19 mouse cellular contexts compared by ENCODE assay signal in the genomic region with DNA sequence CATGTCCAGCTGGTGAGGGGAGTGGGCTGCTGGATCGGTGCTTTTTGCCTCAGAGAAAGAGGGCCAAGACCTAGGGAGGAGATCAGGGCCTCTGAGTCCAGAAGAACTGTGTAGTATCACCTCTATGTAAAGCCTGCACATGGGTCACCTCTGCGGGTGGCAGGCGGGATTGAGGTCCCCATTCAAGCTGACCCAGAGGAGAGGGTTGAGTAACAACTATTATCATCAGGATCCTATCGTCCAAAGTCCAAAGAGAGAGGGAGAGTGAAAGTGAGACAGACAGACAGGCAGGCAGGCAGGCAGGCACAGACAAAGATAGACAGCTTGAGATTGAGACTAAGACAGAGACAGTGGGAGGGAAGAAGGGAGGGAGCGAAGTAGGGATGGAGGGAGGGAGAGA. TPM values are rescaled to one million over a fixed set of nuclear protein-coding genes. Genes with fewer than 3 reads are reported as not detected.
"Had no signal": no experiment of that assay in that cellular context is flagged by ENCODE, and none has a peak within 500 bp of the region (broad histone marks: within the 10 kb centered on the region; RNA-seq: fewer than 3 reads in every experiment).

No protein-coding gene starts in this region.

- H3K9me3 ChIP-seq: limb, embryonic 15.5 days; neural tube, embryonic 15.5 days had no signal

- ATAC-seq: hindbrain, postnatal 0 days; lung, postnatal 0 days had no signal

- H3K4me3 ChIP-seq: limb, embryonic 15.5 days; myocyte; neural tube, embryonic 15.5 days had no signal

- H3K9ac ChIP-seq: limb, embryonic 15.5 days; neural tube, embryonic 15.5 days had no signal

- H3K27ac ChIP-seq: hindbrain, postnatal 0 days; limb, embryonic 15.5 days; neural tube, embryonic 15.5 days had no signal

- H3K4me1 ChIP-seq: neural tube, embryonic 15.5 days had no signal

- H3K36me3 ChIP-seq: limb, embryonic 15.5 days; neural tube, embryonic 15.5 days had no signal

- DNase-seq: layer of hippocampus, adult 9-11 months; layer of hippocampus, postnatal 36 days; lung, adult 2 months; lung, postnatal 36 days; midbrain, embryonic 14.5 days; right cerebral cortex, adult 18-20 months; right cerebral cortex, postnatal 25 days; thymus, postnatal 36 days had no signal

- H3K4me2 ChIP-seq: limb, embryonic 15.5 days; neural tube, embryonic 15.5 days had no signal

RNA-seq across cellular contexts. Expression of a gene that starts 0.4 kb away (rescaled TPM):
- polyA plus RNA-seq: hindbrain, postnatal 0 days; intestine, embryonic 14.5 days; limb, embryonic 11.5 days; limb, embryonic 15.5 days; midbrain, embryonic 14.5 days; myocyte; neural tube, embryonic 11.5 days; neural tube, embryonic 15.5 days; small intestine, adult 2 months; stomach, embryonic 16.5 days had no signal

RNA-seq across cellular contexts. Expression of a gene that starts 19.2 kb away (rescaled TPM):
- polyA plus RNA-seq: hindbrain, postnatal 0 days; intestine, embryonic 14.5 days; lung, adult 2 months; neural tube, embryonic 11.5 days; small intestine, adult 2 months; stomach, embryonic 16.5 days; thymus, postnatal 0 days had no signal

RNA-seq across cellular contexts. Expression of a gene that starts 32.1 kb away (rescaled TPM):
- polyA plus RNA-seq: hindbrain, postnatal 0 days; intestine, embryonic 14.5 days; lung, adult 2 months; lung, postnatal 0 days; neural tube, embryonic 11.5 days; neural tube, embryonic 15.5 days; small intestine, adult 2 months; stomach, embryonic 16.5 days; thymus, postnatal 0 days had no signal
